Mouse (Mus musculus) urinary bladder, postnatal 4 days (tissue): ENCODE measurements around the gene Magi3.

Experiments
- DNase-seq, 2 experiments: peaks; one replicate each; pipeline ENCODE4 v3.0.0; 2021 to 2022; ENCODE audit warnings: low spot score in 2 of 2

Gene Magi3

GRCm38 (mm10) chr3:104220295-104220965 is at the start of gene Magi3:
TSS of gene Magi3 (minus strand) at chr3:104220374.
- peak; percentile 97 to 98 for DNase-seq

GRCm38 (mm10) chr3:104264530-104265145 is 44.5 kb upstream of the Magi3 start:
- no peak for DNase-seq

- DNase-seq: no peak
These were observed 40.0 kb upstream of the Magi3 start for GRCm38 (mm10) chr3:104260221-104260620.

GRCm38 (mm10) chr3:104259168-104259567 is 39.0 kb upstream of the Magi3 start:
- no peak for DNase-seq

GRCm38 (mm10) chr3:104257041-104257440 is 36.9 kb upstream of the Magi3 start:
- DNase-seq: no peak

- DNase-seq: no peak
These were observed 33.6 kb upstream of the Magi3 start for GRCm38 (mm10) chr3:104253760-104254159.

GRCm38 (mm10) chr3:104247850-104248249 is 27.7 kb upstream of the Magi3 start:
- no peak for DNase-seq

GRCm38 (mm10) chr3:104247057-104247456 is 26.9 kb upstream of the Magi3 start:
- DNase-seq: no peak

GRCm38 (mm10) chr3:104244373-104244772 is 24.2 kb upstream of the Magi3 start:
- DNase-seq: no peak

- DNase-seq: no peak
These were observed 23.8 kb upstream of the Magi3 start for GRCm38 (mm10) chr3:104243972-104244371.

- no peak for DNase-seq
These were observed 19.6 kb upstream of the Magi3 start for GRCm38 (mm10) chr3:104239785-104240184.

GRCm38 (mm10) chr3:104239376-104239775 is 19.2 kb upstream of the Magi3 start:
- DNase-seq: no peak

GRCm38 (mm10) chr3:104237846-104238440 is 17.8 kb upstream of the Magi3 start:
- DNase-seq: no peak

- no peak for DNase-seq
These were observed 15.9 kb upstream of the Magi3 start for GRCm38 (mm10) chr3:104236029-104236428.

- DNase-seq: no peak
These were observed 14.9 kb upstream of the Magi3 start for GRCm38 (mm10) chr3:104235099-104235498.

- DNase-seq: no peak
These were observed 13.5 kb upstream of the Magi3 start for GRCm38 (mm10) chr3:104233366-104234312.

- DNase-seq: peak in 1 of 2 experiments; percentile 32
These were observed 7.4 kb upstream of the Magi3 start for GRCm38 (mm10) chr3:104227438-104228111.

- no peak for DNase-seq
These were observed 6.6 kb upstream of the Magi3 start for GRCm38 (mm10) chr3:104226731-104227130.

- DNase-seq: no peak
These were observed 982 bp upstream of the Magi3 start for GRCm38 (mm10) chr3:104221156-104221555.

GRCm38 (mm10) chr3:104219531-104220294 is 461 bp downstream of the Magi3 start:
- DNase-seq: peak in 1 of 2 experiments; percentile 34

- no peak for DNase-seq
These were observed 1.2 kb downstream of the Magi3 start for GRCm38 (mm10) chr3:104218926-104219325.
